Mouse (Mus musculus) T-helper 17 cell (primary cell): ENCODE results near the gene Hspa1l.
"Not testable (repeated sequence)": the region's sequence is repeated elsewhere in the genome, so short reads cannot be mapped to it uniquely, and the experiment has no call there.

ENCODE experiments used
- in situ Hi-C, 2 experiments: fragments of 300-600 bp; cut with MboI, MseI; formaldehyde crosslinking; loops; 1 replicate in 1 of 2; 2 replicates in 1 of 2; pipeline ENCODE4 v1.15.1; 2025; ENCODE audit warnings: high pct_unique_total_duplicates in 2 of 2

Gene Hspa1l

DNA sequence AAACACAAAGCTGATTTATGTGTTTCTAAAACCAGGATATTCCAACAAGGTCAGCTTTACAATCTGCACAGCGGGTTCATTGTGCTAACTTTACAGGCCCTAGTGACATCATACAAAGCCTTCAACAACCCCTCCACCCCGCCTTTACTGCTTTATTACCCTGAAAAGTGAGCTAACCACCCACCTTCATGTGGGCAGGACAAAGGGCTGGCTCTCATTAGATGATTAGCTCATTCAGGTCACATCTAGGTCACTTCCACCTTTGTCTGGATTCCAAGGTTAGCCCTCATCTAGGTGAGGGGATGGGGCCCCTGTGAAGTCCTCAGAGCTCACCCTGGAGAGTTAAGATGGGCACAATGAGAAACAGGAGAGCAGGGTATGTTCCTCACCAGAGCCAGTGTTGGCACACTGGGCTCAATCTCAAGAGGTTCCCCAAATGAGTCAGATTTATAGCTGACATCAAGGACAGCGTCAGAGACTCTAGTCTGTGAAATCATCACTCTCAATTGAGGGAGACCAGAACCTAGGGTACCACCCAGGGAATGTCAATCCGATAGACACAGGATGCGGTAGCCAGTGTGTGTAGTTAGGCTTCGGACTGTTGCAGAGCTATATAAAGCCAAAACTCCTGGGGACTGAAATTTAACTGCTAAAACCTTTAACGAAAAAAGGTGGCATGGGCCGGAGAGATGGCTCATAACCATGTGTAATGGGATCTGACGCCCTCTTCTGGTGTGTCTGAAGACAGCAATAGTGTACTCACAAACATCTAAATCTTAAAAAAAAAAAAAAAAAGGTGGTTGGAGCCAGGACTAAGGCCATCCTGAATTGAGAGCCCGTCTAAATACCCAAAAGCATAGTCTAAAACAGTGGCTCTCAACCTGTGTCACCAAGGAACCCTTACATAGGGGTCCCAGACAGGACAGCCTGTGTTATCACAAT lies 21.7 kb upstream of the Hspa1l start:
- in situ Hi-C loops: no loop called here

DNA sequence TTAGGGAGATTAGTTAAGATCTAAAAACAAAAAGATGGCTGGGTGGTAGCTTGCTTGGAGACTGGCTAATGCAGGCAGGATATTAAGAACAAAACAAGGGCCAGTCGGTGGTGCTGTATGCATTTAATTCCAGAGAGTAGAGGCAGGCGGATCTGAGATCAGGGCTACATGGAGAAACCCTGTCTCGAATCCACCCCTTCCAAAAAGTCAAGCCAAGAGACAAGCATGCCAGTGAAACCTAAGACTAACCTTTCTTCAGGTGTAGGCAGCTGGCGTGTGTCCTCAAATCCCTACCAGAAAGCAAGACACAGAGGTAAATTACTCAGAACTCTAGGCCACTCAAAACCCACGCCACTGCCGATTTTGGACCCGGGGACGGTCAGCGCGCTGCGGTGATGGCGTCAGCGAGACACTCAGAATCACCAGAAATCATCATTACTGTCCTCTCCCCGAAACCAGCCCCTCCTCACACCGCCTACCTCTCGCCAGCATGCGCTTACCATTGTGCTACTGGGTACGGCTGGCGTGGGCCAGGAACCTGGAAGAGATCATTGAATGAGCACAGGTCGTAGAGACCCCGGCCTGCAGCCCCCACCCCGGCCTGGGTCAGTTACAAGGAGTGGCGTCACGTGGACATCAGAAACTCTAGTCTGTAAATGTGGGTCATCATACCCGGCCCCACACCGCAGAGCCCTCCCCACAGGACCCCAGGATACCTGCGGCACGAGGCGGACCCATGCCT lies 20.7 kb upstream of the Hspa1l start:
- in situ Hi-C loops: no loop called here

DNA sequence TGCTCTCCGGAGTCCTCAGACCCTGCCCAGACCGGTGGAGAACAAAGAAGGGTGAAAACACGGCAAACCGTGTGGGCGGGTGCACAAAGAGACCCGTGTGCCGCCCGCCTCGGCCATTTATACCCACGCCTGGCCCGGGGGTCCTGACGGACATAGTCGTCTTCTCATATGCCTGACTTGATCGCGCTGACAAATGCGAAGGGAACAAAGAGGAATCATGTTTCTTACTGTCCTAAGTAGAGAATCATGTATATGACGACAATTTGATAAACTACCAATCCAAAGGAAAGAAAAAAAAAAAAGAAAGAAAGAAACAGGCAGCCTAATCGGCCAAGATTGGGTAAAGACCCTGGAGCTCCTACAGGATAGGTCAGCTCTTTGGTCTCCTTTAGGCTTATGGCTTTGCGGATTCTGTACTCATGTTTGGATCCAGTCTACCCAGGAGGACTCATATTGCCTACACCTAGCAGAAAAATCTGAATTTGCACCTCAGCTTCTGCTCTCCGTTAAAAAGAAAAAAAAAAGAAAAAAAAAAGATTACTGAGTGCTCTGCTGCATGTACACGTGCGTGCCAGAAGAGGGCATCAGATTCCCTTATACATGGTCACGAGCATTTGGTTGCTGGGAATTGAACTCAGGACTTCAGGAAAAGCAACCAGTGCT lies 20.0 kb upstream of the Hspa1l start:
- in situ Hi-C loops: no loop called here

DNA sequence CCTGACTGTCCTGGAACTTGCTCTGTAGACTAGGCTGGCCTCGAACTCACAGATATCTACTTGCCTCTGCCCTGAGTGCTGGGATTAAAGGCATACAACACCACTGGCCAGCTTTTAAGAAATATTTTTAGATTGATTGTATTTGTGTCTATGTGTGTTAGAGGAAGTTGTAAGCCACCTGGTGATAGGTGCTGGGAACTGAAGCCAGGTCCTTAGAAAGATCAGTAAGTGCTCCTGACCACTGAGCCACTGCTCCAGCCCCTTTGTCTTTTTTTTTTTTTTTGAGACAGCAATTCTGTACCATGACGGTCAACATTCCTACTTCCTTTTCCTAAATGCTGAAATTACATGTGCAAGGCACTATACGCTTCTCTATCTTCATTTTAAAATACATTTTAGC lies 19.2 kb upstream of the Hspa1l start:
- in situ Hi-C loops: no loop called here

DNA sequence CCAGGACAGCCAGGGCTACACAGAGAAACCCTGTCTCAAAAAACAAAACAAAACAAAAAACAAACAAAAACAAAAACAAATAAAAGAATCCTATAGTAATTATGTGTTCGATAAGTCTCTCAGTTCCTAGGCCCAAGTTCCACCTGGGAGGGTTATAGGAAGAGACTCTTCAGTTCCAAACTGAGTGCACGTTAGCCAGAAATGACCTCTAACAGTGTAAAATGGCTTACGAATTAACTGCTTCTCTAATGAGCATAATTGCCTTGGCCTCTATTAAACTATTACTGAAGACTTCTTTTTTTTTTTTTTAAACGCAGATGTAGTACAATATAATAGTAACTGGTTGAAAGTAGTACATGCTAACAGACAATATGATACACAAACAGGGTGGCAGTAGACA lies 18.6 kb upstream of the Hspa1l start:
- in situ Hi-C loops: no loop called here

DNA sequence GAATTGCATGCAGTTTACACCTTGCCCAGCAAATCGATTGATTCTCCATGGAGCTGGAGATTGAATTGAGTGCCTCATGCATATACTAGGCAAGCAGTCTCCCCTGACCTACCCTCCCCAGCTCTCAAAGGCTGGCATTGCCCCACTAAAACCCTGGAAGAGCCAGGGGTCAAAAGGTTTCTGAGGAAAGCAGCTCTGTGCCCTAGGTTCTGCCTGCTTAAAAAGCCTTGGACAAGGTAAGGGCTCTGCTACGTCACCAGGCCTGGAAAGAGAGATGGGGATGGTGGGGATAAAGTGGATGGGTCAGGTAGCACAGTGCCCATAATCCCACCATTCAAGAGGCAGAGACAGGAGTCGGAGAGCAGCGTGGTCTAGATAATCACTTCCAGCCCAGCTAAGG lies 17.7 kb upstream of the Hspa1l start:
- in situ Hi-C loops: no loop called here

DNA sequence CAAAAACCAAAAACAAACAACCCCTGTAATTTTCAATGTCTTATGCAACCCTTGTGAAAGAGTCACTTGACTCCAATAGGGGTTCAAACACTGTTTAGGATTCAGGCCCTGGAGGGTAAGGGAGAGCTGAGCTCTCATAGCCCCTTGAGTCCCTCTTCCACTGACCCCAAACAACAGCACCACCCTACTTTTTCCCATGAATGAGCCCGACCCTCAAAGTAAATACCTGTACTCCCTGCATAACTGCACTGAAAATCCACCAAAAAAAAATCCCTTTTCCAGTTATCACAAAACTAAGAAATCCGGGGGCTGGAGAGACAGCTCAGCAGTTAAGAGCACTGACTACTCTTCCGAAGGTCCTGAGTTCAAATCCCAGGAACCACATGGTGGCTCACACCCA lies 16.6 kb upstream of the Hspa1l start:
- in situ Hi-C loops: no loop called here

DNA sequence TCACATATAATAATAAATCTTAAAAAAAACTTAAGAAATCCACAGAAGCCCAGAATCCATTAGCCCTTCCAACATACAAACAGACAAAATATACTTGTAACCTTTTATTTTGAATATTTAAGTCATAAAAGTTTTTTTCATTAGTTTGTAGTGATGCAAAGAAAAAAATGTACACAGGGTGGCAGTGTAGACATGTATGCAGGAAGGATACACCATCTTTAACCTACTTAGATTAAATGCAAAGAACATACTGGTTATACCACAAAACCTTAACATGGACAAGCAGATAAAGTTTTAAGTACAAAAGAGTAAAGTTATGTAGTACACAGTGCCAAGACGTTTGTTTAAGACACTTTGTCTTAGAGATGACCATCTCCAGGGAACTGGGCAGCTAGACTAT lies 16.2 kb upstream of the Hspa1l start:
- in situ Hi-C loops: no loop called here

DNA sequence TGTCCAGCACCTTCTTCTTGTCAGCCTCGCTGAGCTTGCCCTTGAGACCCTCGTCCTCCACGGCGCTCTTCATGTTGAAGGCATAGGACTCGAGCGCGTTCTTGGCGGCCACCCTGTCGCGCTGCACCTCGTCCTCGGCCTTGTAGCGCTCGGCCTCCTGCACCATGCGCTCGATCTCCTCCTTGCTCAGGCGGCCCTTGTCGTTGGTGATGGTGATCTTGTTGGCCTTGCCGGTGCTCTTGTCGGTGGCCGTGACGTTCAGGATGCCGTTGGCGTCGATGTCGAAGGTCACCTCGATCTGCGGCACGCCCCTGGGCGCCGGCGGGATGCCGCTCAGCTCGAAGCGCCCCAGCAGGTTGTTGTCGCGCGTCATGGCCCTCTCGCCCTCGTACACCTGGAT lies 15.2 kb upstream of the Hspa1l start:
- in situ Hi-C loops: not testable (repeated sequence)

DNA sequence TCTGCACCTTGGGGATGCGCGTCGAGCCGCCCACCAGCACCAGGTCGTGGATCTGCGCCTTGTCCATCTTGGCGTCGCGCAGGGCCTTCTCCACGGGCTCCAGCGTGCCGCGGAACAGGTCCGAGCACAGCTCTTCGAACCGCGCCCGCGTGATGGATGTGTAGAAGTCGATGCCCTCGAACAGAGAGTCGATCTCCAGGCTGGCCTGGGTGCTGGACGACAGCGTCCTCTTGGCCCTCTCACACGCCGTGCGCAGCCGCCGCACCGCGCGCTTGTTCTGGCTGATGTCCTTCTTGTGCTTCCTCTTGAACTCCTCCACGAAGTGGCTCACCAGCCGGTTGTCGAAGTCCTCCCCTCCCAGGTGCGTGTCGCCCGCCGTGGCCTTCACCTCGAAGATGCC lies 14.5 kb upstream of the Hspa1l start:
- in situ Hi-C loops: not testable (repeated sequence)

DNA sequence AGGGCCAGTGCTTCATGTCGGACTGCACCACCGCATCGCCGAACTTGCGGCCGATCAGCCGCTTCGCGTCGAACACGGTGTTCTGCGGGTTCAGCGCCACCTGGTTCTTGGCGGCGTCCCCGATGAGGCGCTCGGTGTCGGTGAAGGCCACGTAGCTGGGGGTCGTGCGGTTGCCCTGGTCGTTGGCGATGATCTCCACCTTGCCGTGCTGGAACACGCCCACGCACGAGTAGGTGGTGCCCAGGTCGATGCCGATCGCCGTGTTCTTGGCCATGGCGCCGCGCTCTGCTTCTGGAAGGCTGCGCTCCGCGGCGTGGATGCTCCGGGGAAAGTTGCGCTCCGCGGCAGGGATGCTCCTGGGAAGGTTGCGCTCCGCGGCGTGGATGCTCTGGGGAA lies 13.8 kb upstream of the Hspa1l start:
- in situ Hi-C loops: not testable (repeated sequence)

DNA sequence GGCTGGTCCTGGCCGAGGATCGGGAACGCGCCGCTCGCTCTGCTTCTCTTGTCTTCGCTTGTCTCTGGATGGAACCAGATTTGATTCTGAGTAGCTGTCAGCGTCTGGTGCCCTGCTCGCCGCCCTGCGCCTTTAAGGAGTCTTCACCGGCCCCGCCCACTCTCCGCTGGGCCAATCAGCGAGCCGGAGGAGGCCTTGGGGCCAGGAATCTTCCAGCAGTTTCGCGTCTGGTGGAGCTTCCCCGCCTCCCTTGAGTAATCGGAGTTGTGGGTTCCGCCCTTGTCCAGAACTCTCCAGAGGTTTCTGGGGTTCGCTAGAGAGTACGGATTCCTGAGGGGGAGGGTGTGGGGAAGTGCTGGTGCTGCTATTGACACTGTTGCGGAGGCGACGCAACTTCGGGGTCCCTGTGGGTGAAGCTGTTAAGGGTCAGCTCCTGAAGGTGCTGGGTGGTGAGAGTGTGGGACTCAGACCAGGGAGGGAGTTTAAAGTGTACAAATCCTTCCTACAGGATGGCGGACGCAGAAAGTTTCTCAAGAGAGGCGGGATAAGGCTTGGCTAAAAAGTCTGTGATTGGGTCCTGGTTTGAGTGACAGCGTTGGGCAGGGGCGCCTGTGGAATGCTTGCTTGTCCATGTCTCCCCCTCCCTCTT lies 13.2 kb upstream of the Hspa1l start, which contains the start of gene Hspa1b:
Hspa1b (minus strand) TSS at position 109 of the 649 bp plus-strand sequence.
- in situ Hi-C loops: not testable (repeated sequence)

DNA sequence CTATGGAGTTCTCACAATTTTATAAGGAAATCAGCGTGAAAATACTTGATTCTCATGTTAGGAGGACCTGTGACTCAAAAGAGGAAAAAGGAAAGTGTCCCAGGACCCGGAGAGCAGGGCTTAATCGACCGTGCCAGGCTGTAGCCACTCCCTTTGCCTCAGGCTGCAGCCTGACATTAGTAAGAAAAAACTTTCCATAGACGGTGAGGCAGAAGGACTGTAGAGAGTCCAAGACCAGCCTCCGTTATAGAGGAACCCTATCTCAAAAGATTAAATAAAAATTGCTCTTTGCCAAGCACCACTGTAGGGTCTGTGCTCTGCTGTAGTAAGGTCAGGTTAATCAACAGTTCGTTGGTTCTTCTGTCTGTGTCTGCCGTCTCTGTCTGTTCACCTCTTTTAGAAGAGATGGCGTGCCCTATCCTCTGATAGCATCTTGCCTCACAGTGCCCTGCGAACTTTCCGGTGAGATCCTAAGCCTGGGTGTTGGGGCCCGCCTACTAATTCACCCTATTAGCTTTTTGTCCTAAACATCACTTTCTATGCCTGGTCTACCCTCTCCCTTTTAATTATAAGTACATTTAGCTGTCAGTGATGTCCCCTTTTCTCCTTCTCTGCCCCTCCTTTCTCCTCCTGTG lies 12.5 kb upstream of the Hspa1l start:
- in situ Hi-C loops: no loop called here

DNA sequence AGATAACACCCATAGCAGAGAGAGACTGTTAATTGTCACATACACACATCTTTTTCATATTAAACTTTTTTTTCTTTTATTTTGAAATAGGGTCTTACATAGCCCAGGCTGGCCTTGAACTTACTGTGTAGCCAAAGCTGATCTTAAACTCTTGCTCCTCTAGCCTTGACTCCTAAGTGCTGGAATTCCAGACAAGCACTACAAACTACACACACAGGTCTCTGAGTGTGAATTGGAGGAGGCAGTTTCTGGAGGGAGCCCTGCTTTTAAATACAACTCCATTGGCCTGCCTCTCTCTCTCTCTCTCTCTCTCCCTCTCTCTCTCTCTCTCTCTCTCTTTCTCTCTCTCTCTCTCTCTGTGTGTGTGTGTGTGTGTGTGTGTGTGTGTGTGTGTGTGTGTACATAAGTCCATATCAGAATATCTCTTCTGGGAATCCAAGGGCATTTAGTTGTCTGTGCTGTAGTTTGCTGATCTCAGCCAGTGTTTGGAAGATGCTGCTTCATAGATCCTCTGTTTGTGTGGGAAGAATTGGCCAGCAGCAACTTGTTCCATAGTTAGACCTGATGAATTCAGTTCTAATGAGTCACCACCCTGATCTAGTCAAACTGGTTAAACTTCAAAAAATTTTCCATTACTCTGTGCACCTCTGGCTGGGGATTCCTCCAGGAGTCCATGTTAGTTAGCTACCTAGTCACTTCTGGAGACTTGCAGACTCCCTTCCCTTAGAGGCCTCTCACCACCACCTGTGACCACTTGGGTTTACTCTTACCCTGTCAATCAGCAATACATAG lies 11.6 kb upstream of the Hspa1l start:
- in situ Hi-C loops: no loop called here

DNA sequence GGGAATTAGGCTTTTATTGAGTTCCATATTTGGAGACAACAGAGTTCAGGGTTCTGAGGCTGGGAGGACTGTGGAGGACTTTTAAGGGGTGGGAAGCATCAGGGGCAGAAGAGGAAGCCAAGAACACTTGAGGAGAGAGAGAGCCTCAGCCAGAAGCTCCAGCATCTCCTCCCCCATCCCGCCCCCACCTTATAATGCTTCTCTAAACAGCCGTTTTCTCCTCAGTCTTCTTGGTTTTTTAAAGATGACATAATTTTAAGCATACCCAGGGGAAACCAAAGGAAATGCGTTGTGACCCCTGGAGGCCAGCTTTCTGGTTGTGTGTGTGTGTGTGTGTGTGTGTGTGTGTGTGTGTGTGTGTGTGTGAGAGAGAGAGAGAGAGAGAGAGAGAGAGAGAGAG lies 10.4 kb upstream of the Hspa1l start:
- in situ Hi-C loops: no loop called here

DNA sequence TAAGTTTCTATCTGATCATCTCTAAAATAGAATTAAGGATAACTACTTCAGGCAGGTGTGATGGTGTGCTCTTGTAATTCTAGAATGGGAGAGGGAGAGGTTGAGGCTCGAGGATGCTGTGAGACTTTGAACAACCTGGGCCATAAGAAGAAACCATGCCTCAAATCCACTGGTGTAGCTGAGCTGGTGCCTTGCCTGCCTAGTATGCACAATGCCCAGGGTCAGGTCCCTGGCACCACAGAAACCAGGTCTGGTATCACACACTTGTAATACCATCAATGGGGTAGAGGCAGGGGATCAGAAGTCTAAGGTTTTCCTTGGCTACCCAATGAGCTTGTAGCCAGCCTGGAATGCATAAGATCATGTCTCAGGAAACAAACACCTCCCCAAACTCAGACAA lies 9.7 kb upstream of the Hspa1l start:
- in situ Hi-C loops: no loop called here

DNA sequence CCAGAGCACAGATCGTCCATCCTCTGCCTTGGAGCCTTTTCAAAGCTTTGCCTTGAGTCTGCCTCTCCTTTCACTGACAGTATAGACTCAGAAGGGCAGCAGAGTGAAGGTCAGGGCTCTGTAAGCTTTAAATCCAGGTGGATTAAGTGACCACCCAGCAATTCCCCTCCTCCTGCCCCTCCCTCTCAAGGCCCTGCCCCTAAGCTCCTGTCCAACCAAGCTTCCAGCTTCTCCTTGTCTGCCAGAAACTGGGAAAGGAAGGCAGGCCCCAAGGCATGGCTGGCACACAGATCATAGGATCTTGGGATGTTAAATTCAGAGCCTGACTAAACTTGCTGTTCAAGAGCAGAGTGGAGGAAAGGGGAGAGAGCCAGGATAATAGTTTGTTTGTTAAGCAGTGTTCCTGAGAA lies 7.9 kb upstream of the Hspa1l start:
- in situ Hi-C loops: no loop called here

DNA sequence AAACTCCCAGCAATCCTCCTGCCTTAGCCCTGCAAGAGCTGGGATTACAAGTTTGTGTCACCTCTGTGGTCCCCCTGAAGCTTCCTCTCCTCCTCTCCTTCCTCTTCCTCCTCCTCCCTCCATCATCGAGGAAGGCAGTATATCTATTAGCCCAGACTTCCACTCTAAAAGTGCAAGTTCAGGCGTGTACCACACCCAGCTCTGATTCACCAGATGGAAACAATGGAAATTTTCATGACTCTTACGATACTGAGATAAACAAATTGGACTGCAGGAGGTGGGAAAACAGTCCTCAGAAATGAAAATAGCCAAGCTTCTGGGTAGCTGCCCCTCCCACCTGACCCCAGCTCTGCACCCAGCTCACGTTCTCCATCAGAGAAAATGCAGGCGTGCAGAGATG lies 6.9 kb upstream of the Hspa1l start:
- in situ Hi-C loops: no loop called here

DNA sequence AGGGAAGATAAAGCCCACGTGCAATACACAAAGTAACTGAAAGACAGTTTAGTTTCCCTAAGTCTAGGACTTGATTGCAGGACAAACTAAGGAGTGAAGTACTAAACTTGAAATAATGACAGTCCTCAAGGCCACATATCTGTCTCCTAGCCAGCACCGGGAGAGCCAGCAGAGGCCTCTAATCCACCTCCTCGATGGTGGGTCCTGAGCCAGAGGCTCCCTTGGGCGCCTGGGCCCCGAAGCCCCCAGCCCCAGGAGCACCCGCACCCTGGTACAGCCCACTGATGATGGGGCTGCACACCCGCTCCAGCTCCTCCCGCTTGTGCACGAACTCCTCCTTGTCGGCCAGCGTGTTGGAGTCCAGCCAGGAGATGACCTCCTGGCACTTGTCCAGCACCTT lies 2.7 kb upstream of the Hspa1l start, which contains the start of gene Gm20481:
Gm20481 (plus strand) TSS at position 91 of the 400 bp plus-strand sequence.
- in situ Hi-C loops: not testable (repeated sequence)

DNA sequence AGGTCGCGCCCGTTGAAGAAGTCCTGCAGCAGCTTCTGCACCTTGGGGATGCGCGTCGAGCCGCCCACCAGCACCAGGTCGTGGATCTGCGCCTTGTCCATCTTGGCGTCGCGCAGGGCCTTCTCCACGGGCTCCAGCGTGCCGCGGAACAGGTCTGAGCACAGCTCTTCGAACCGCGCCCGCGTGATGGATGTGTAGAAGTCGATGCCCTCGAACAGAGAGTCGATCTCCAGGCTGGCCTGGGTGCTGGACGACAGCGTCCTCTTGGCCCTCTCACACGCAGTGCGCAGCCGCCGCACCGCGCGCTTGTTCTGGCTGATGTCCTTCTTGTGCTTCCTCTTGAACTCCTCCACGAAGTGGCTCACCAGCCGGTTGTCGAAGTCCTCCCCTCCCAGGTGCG lies 1.7 kb upstream of the Hspa1l start:
- in situ Hi-C loops: not testable (repeated sequence)
